Mouse (Mus musculus) G1E (cell line): ENCODE measurements around the gene Gm28308.

Source experiments
- CTCF ChIP-seq: IDR thresholded peaks from 2 replicates; pipeline ENCODE4 v1.5.1; 2012; ENCODE audit warnings: low read depth, low read length, inconsistent platforms, mixed read lengths
- GATA1 ChIP-seq: IDR thresholded peaks from 2 replicates; pipeline ENCODE4 v1.6.1; 2012; ENCODE audit warnings: borderline replicate concordance, low read length, inconsistent platforms, mixed read lengths
- POLR2AphosphoS5 ChIP-seq: IDR thresholded peaks from 2 replicates; pipeline ENCODE4 v1.6.1; 2012; ENCODE audit warnings: low read depth, low read length, inconsistent platforms; ENCODE audit not compliant: insufficient replicate concordance
- TAL1 ChIP-seq: conservative IDR thresholded peaks from 2 replicates; pipeline ENCODE4 v1.6.1; 2012; ENCODE audit warnings: low read depth, low read length, inconsistent platforms, mixed read lengths

DNA sequence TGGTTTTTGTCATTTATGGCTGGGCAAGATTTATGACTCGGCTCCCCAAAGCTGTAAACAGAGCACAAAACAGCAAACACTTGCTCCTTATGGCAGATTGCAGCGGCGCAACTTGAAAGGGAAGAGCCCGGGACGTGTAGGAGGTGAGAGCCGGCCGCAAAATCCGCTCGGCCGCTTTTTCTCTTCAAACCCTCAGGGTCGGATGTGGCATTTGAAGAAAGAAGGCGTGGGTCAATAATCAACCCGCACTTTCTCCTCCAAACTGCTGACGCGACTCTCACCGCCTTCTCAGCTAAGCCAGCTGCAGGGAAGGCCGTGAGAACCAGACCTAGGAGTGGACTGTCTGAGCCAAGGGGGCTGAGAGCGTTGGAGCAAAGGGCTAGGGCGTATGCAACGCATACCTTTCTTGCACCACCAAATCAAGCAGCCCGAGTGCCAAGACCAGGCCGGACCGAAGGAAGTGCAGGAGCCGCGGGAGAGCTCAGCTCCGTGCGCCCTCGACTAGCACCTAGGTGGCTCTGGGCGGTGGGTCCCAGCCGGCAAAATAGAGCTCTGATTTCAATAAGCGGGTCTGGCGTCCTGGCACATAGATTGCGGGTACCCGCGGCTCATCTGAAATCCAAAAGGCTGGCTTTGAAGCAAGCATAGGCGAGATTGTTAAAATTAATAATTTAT is 35.9 kb downstream of the Gm28308 start, which contains the start of gene 5730596B20Rik:
- no peak for TF ChIP-seq CTCF
- TF ChIP-seq GATA1: no peak
- no peak for TF ChIP-seq TAL1
- no peak for TF ChIP-seq POLR2AphosphoS5
